Mouse (Mus musculus) embryonic facial prominence, embryonic 11.5 days (tissue): ENCODE measurements around the gene Necap2. TPM values are rescaled to one million over a fixed set of nuclear protein-coding genes. Genes with fewer than 3 reads are reported as not detected.

Source experiments
- ATAC-seq: fragments of 200-750 bp; cut with Nextera tagmentation; replicated peaks from 2 replicates; pipeline ENCODE4 v1.8.0; 2017; ENCODE audit warnings: low read depth; ENCODE audit not compliant: insufficient number of reproducible peaks, low FRiP score, low TSS enrichment
- DNase-seq: peaks from one replicate; pipeline ENCODE4 v3.0.0-alpha.2; 2015; ENCODE audit warnings: low spot score
- H3K27ac ChIP-seq: fragments of 300-500 bp; sonication (generic); replicated peaks from 2 replicates; pipeline ENCODE4 v1.5.1; 2014; ENCODE audit warnings: mild to moderate bottlenecking, low read depth, low read length, control low read depth
- H3K27me3 ChIP-seq: fragments of 300-500 bp; sonication (generic); 2 replicates; pipeline ENCODE4 v1.6.1; 2014; ENCODE audit warnings: mild to moderate bottlenecking, low read length, moderate library complexity, mixed read lengths; ENCODE audit not compliant: control insufficient read depth, insufficient read depth
- H3K36me3 ChIP-seq: fragments of 300-500 bp; sonication (generic); replicated peaks from 2 replicates; pipeline ENCODE4 v1.6.1; 2014; ENCODE audit warnings: low read depth, mild to moderate bottlenecking, low read length, moderate library complexity, mixed read lengths; ENCODE audit not compliant: control insufficient read depth, insufficient read depth
- H3K4me1 ChIP-seq: fragments of 300-500 bp; sonication (generic); 2 replicates; pipeline ENCODE4 v1.6.1; 2014; ENCODE audit warnings: low read length, mixed read lengths; ENCODE audit not compliant: control insufficient read depth, insufficient read depth
- H3K4me2 ChIP-seq: fragments of 300-500 bp; sonication (generic); 2 replicates; pipeline ENCODE4 v1.6.1; 2014; ENCODE audit warnings: low read depth, mild to moderate bottlenecking, control low read depth, low read length, moderate library complexity
- H3K4me3 ChIP-seq: fragments of 300-500 bp; sonication (generic); 2 replicates; pipeline ENCODE4 v1.5.1; 2014; ENCODE audit warnings: low read depth, low read length, control low read depth
- H3K9ac ChIP-seq: fragments of 300-500 bp; sonication (generic); replicated peaks from 2 replicates; pipeline ENCODE4 v1.6.1; 2014; ENCODE audit warnings: mild to moderate bottlenecking, control low read depth, low read length
- H3K9me3 ChIP-seq: fragments of 300-500 bp; sonication (generic); replicated peaks from 2 replicates; pipeline ENCODE4 v1.6.1; 2016; ENCODE audit warnings: mild to moderate bottlenecking, low read length, inconsistent platforms, mixed read lengths; ENCODE audit not compliant: control insufficient read depth
- WGBS: fragments of 180-500 bp; shearing (Covaris S2); extraction: QIAGEN DNeasy Blood & Tissue Kit; methylation state at CpG from one replicate; pipeline ENCODE4 v1.1.7; 2014; 5-methylcytosine and 5-hydroxymethylcytosine counted together
- polyA plus RNA-seq: library from polyadenylated mRNA; unstranded; fragments of >200 nt; fragmentation: Nextera tagmentation; extraction: Ambion mirVana; gene quantifications from 2 replicates; pipeline ENCODE4 v1.2.1, GENCODE M21; 2014

The Necap2 gene
- polyA plus RNA-seq, 1 experiment from 2014 or later: 57.0 TPM

GRCm38 (mm10) chr4:141024052-141024451, 54.1 kb downstream of the Necap2 start:
- WGBS: 78% methylated on average over 9 of the region's 9 CpGs
- no peak overlapping the region for H3K9ac ChIP-seq
- H3K27ac ChIP-seq: no peak overlapping the region
- DNase-seq (no peak), ATAC-seq (no peak)
- H3K27me3 ChIP-seq: no peaks in the 10 kb centered on the region
- H3K4me1 ChIP-seq: peaks cover 14% of the 10 kb centered on the region
- no peak overlapping the region for H3K4me2 ChIP-seq
- no peak overlapping the region for H3K4me3 ChIP-seq
- H3K36me3 ChIP-seq: peaks cover 3% of the 10 kb centered on the region; the same call in 1 of the 2 replicates
- H3K9me3 ChIP-seq: no peaks in the 10 kb centered on the region

- Histone ChIP-seq H3K36me3 (no peaks in the 10 kb centered on the region; the same call in 1 of the 2 replicates), H3K27me3 (no peaks in the 10 kb centered on the region), H3K9ac (peak overlapping the region; percentile 56), H3K4me1 (peaks cover 14% of the 10 kb centered on the region), H3K4me3 (no peak overlapping the region), H3K9me3 (no peaks in the 10 kb centered on the region), H3K27ac (peak overlapping the region; percentile 61), H3K4me2 (no peak overlapping the region)
- WGBS: 64% methylated on average over 11 of the region's 11 CpGs
- ATAC-seq (no peak), DNase-seq (no peak)
Observed at GRCm38 (mm10) chr4:141021614-141021929, 56.6 kb downstream of the Necap2 start.

- peaks cover 14% of the 10 kb centered on the region for H3K4me1 ChIP-seq
- peak; percentile 66 for DNase-seq
- H3K27me3 ChIP-seq: no peaks in the 10 kb centered on the region
- 0 out of 2 replicates have a peak overlapping the region, but pooled peaks have one; percentile 8 for H3K4me2 ChIP-seq
- peak overlapping the region; percentile 61 for H3K27ac ChIP-seq
- H3K9me3 ChIP-seq: no peaks in the 10 kb centered on the region
- no peak overlapping the region for H3K4me3 ChIP-seq
- peak overlapping the region; percentile 56 for H3K9ac ChIP-seq
- peak; percentile 43 for ATAC-seq
- no peaks in the 10 kb centered on the region; the same call in 1 of the 2 replicates for H3K36me3 ChIP-seq
- 17% methylated on average over 14 of the region's 14 CpGs for WGBS
Observed at GRCm38 (mm10) chr4:141020811-141021613, 57.1 kb downstream of the Necap2 start.

GRCm38 (mm10) chr4:141020220-141020619, 57.9 kb downstream of the Necap2 start:
- Histone ChIP-seq H3K9ac (peak overlapping the region; percentile 18), H3K4me1 (peaks cover 14% of the 10 kb centered on the region), H3K4me3 (no peak overlapping the region), H3K27me3 (no peaks in the 10 kb centered on the region), H3K36me3 (peaks cover 5% of the 10 kb centered on the region), H3K4me2 (no peak overlapping the region), H3K27ac (peak overlapping the region; percentile 61), H3K9me3 (no peaks in the 10 kb centered on the region)
- ATAC-seq (no peak), DNase-seq (no peak)
- WGBS: 88% methylated on average over 17 of the region's 17 CpGs

GRCm38 (mm10) chr4:141017657-141018436, 60.3 kb downstream of the Necap2 start:
- no peak overlapping the region for H3K27ac ChIP-seq
- H3K36me3 ChIP-seq: peaks cover 13% of the 10 kb centered on the region
- peaks cover 14% of the 10 kb centered on the region for H3K4me1 ChIP-seq
- no peak overlapping the region for H3K9ac ChIP-seq
- H3K4me3 ChIP-seq: no peak overlapping the region
- 81% methylated on average over 29 of the region's 29 CpGs for WGBS
- DNase-seq (no peak), ATAC-seq (no peak)
- no peaks in the 10 kb centered on the region for H3K9me3 ChIP-seq
- H3K27me3 ChIP-seq: no peaks in the 10 kb centered on the region
- H3K4me2 ChIP-seq: no peak overlapping the region

Other genes starting within 250 kb of the Necap2 start
- gene Padi1, start 232.6 kb downstream of the Necap2 start, polyA plus RNA-seq: 0.07 and 0.13 TPM in 2 replicates
- gene Padi2, start 172.0 kb downstream of the Necap2 start, polyA plus RNA-seq: 2.4 and 2.5 TPM in 2 replicates
- gene Sdhb, start 117.2 kb downstream of the Necap2 start, polyA plus RNA-seq: 428 and 430 TPM in 2 replicates
- 19.8 and 26.1 TPM in 2 replicates for gene Atp13a2, start 91.5 kb downstream of the Necap2 start, polyA plus RNA-seq
- gene Mfap2, start 67.9 kb downstream of the Necap2 start, polyA plus RNA-seq: 409 and 469 TPM in 2 replicates
- 6.8 and 7.5 TPM in 2 replicates for gene Crocc, start 17.8 kb downstream of the Necap2 start, polyA plus RNA-seq
- not detected in 2 replicates for gene Spata21, start 10.0 kb upstream of the Necap2 start, polyA plus RNA-seq
- gene Szrd1, start 61.4 kb upstream of the Necap2 start, polyA plus RNA-seq: 36.3 and 36.6 TPM in 2 replicates
- 23.7 and 25.2 TPM in 2 replicates for gene Fbxo42, start 69.6 kb upstream of the Necap2 start, polyA plus RNA-seq
- 6.2 and 6.8 TPM in 2 replicates for gene Rsg1, start 135.6 kb upstream of the Necap2 start, polyA plus RNA-seq
- gene Arhgef19, start 161.1 kb upstream of the Necap2 start, polyA plus RNA-seq: 5.8 and 6.1 TPM in 2 replicates
- gene Epha2, start 222.9 kb upstream of the Necap2 start, polyA plus RNA-seq: 1.0 and 1.4 TPM in 2 replicates